Mouse (Mus musculus): Measurements from ENCODE around the gene Gda. TPM values are rescaled to one million over a fixed set of nuclear protein-coding genes. Genes with fewer than 3 reads are reported as not detected.

Gda gene
- 21.8 and 31.0 TPM in 2 replicates for polyA plus RNA-seq (2021; fragmentation: Nextera tagmentation)
- long read RNA-seq, experiment 1, full-length matches to known transcripts: 22 of 47 reads
- long read RNA-seq, experiment 1, partial matches to known transcripts: 7 of 47 reads
- long read RNA-seq, experiment 1, other reads (novel, unspliced or antisense): 18 of 47 reads
- long read RNA-seq, experiment 2, full-length matches to known transcripts: 12 of 71 reads
- long read RNA-seq, experiment 2, partial matches to known transcripts: 2 of 71 reads
- long read RNA-seq, experiment 2, other reads (novel, unspliced or antisense): 57 of 71 reads

DNA sequence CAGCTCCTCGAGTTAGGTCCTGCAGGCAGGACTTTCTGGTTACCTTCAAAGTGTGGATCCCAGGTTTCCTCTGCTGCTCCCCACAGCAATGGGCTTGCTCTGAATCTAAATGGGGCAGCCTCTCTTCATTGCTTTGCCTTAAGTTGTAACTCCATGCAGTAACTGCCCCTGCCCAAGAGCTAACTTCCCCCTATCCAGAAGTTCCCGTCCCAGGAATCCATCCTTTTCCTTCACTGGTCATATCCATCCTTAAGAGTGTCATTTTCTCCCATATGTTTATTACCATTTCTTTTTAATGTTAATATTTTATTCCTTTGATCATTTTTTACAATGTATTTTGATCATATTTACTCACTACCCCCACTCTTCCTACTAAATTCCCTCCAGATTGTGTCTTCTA, at the start of gene Gda:
Gda (minus strand) TSS at position 101 of the 400 bp plus-strand sequence.

Other genes starting within 250 kb of the Gda start
- 44.4 and 120 TPM in 2 replicates for gene Zfand5, start 201.2 kb downstream of the Gda start, polyA plus RNA-seq (2021; fragmentation: Nextera tagmentation)
- 27.3 and 32.8 TPM in 2 replicates for gene 1110059E24Rik, start 179.5 kb upstream of the Gda start, polyA plus RNA-seq (2021; fragmentation: Nextera tagmentation)
- gene Abhd17b, start 179.7 kb upstream of the Gda start, polyA plus RNA-seq (2021; fragmentation: Nextera tagmentation): 8.2 and 23.5 TPM in 2 replicates